Mouse (Mus musculus) liver, adult (tissue): ENCODE measurements at regions not wholly inside any gene's neighbourhood (a gene's known extent, or its start where the extent isn't known, plus 50 kb on each side); places are given as distances from the start of the nearest gene placed in this dataset.

Experiments used
- GATA4 ChIP-seq: IDR thresholded peaks from 2 replicates; pipeline ENCODE4 v1.6.1; 2014; ENCODE audit warnings: mild to moderate bottlenecking, low read length; ENCODE audit not compliant: insufficient replicate concordance

DNA sequence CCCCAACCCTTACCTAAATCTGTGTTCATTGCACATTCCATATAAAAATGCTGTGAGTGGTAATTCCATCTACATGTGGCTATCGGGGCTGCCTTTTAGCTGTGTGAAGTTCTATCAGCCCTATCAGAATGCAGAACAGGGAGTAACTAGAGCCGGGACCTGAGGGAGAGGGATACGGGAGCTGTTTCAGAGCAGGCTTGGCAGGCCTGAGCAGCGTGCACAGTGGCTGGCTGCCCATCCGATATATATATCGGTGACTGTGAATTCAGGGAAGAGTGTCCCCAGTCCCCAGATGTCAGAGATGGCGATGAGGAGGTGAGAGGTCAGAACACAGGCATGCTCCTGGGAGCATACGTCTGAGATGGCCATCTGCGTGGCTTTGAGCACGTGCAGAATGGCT is 79.0 kb downstream of the Arl4c start:
- TF ChIP-seq GATA4, result no peak

DNA sequence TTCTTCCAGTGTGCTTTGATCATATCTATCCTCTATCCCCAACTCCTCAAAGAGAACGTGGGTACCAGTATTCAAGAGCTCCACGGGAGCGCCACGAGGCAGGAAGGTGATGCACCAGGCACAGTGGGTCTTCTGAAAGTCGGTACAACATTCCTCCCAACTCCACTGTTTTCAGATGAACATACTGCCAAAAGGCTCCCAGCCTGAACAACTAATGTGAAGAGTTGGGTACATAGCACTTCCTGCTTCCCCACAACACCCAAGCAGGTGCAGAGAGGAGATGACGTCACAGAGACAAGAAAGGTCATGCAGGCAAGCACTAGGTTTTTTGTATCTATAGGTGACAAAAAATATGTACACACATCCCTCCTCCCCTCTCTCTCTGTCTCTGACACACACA is 79.7 kb downstream of the Arl4c start:
- no peak for TF ChIP-seq GATA4

DNA sequence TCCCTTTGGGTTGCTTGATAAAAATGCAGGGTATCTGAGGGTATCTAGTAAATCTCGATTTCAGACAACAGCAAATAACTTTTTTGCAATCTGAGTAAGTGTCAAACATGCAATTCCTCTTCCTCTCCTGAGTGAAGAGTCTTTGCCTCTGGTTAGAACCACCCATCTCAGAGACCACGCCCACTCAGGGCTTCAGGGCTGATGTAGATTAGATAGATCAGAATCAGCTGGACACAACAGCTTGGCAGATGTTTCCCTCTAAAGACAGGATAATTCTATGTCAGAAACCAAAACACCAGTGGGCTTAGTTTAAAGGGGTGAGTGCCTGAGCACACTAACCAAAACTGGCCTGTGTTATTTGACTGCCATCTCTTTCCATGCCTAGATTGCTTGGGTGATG is 80.8 kb downstream of the Arl4c start:
- TF ChIP-seq GATA4, result no peak

DNA sequence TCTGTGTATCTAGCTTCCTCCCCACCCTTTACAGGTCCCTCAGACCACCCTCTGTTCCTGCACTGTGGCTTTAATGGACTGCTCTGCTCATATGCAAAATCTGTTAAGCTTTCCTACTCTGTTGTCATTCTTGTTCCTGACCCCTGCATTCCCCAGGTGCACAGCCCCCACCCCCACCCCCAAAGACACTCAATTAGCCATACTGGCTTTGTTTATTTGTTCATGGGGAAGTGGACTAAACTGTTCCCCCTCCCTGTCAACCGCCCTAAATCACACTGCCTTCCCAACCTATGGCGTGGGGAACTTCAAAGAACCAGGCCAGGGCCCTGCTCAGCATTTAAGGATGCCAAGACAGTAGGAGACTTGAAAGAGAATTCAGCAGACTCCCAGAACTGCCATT is 89.0 kb downstream of the Arl4c start:
- no peak for TF ChIP-seq GATA4

DNA sequence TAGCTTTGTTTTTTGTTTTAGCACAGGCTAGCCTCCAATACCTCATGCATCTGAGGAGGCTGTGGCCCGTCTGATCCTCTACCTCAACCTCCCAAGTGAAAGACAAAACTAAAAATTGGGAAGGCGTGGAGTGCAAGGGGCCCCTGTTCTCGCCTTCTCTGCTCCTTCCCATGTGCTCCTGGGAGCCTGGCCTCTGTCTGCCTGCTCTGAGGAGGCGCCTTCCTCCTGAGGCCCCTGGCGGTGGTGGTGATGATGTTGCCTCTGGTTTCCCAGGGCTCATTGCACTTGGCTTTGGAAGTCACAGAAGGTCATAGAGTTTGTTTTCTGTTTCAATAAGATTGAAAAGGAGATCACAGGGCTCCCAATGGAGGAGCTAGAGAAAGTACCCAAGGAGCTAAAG is 90.8 kb downstream of the Arl4c start:
- no peak for TF ChIP-seq GATA4

DNA sequence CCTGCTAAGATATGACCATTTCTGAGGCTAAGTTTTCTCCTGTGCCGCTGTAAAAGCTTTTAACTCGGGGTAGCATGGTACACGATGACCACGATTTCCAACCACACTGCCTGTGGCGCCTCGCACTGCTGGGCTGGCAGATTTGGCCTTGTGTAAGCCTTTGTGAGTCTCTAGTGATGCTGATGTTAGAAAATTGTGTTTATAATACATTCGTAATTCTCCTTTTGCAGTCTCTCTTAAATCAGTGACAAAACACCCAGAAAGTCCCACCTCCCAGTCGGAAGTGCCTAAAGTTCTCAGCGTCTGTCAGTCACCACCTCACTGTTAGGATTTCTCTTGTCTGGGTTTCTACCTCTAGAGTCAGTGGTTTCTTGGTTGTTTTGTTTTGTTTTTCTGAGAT is 91.2 kb downstream of the Arl4c start:
- no peak for TF ChIP-seq GATA4

DNA sequence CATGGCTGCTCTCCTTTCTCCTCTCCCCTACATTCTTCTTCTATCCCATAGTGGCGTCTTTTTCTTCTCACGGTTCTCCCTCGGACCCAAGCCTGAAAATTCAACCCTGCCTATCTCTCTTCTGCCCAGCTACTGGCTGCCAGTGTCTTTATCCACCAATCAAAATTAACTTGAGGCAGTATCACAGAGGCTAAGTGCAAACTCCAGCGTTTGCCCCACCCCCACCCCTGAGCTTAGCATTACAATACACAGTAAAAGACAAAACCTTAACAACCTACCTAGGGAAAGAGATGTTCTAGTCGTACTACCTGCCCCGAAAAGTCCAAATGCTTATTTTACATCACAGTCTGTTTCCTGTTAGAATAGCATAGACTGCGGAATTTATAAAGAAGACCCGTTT is 93.2 kb downstream of the Arl4c start:
- TF ChIP-seq GATA4, result no peak

DNA sequence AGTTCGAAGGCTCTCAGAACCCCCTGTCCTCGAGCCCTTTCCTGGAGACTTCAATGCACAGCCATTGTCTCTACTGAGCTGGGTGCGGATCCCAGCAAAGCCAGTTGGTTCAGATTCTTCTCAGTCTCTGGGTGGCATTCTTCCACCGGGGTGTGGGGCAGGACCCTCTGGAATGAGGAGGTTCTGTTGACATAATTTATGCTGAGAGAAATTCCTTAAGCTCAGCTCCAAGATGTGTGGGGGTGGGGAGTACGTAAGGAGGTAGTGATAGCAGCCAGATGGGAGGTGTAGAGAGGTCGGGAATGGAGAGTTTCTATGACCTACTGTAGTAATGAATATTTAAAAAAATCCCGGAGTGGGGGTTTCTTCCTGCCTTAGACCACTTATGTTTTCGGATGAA is 93.8 kb downstream of the Arl4c start:
- no peak for TF ChIP-seq GATA4

DNA sequence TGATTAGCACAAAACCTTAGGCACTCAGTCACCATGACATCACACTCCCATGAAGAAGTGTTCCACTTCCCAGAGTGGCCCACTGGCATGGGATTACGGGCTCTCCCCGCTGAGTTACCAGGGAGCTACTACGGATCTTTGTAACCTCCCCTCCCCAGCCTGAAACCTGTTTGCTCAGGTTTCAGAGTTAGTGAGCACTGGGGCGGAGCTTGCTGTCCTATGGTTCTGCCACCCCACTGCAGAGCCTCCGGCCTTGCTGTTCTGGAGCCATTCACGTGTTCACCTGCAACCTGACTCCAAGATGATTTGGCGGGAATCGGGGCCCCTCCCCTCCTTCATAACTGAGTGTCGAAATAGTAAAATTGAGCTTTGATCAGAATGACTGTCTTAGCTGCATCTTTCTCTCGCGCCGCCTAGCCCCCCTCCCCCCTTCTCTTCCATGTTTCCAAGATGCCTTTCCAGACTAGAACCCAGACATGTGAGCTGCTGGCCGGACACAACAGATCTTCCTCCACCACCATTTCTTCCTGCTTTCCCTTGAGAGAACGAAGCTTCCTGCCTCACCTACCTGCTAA is 95.8 kb upstream of the Glrp1 start:
- no peak for TF ChIP-seq GATA4

DNA sequence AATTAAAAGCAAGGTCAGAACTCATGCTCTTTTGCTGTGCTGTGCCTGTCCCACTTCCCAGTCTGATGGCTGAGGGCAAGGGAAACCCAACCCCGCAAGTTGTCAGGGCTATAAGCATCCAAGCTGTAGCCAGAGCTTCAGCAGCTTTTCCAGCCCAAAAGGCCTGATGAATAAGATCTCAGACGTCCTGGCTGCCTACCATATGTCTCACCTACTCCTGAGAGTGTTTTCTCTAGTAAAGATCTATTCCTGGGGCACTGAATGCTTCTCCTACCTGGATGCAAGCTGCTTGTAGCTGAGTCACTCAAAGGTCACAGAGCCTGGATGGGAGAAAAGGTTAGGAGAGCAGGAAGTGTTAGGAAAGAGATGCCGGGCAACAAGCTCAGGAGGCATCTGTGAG is 92.4 kb upstream of the Glrp1 start:
- TF ChIP-seq GATA4, result no peak

DNA sequence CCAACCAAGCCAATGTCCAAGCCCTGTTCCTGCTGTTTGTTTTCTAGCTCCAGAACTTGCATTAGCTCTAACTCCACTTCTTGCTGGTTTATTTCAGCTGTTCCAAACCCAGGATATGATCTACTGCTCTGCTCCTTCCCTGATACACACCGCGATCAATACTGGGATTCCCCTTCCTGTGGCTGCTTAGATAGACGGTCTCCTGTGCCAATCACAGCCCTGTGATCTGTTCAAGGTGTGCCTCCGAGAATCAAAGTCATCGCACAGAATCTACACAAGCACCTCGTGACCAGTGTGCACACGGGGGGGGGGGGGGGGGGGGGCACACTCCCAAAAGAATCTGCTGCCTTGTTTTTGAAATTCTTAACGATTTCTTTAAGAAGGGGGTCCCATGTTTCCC is 91.9 kb upstream of the Glrp1 start:
- TF ChIP-seq GATA4, result no peak

DNA sequence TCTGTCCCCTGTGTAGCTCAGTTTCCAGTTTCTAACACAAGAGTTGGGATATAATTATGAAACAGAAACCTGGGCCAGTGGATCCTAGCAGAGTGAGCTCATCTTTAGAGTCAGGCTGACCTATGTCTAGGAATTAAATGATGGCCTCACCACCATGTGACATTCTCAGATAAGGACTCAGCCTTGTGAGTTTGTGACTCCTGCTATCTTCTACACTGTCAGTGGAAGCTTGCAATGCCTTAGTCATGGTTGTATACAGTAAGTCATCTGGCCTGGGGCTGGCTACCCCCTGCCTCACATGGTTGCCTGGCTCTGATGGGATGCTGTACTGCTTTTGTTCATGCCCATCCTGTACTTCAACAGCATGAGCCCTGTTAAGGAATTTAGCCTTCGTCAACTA is 90.3 kb upstream of the Glrp1 start:
- TF ChIP-seq GATA4, result no peak

DNA sequence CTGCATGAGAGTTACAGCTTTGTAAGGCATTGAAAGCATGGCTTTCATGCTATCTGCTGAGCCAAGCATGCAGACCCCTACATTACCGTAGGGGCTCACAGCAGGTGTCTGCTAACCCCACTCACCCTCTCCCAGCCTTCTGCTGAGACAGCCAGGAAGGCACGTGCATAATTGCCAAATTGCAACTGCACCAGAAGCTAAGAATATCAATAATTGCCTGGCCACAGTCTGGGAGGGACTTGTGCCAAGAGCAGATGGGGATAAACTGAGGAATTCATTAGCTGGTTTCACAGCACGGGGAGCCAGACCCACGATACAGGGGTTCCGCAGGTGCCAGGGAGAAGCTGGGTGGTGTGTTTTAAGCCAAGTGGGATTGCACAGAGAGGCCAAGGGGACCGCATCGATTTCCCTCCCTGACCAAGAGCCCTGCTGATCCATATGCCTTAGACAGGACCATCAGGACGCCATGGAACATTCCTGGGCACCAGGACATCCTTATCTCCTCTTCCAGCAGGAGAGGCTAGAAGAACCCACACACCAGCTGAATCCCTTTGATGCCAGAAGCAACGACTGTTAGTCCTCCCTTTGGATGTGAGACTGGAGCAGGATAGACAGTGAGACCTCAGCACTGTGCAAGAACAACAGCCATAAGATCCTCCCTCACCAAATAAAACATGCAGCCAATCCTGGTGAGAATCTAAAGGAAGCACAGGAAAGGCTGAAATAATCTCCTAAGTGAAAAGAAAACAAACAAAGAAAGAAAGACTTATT is 84.8 kb upstream of the Glrp1 start:
- no peak for TF ChIP-seq GATA4

DNA sequence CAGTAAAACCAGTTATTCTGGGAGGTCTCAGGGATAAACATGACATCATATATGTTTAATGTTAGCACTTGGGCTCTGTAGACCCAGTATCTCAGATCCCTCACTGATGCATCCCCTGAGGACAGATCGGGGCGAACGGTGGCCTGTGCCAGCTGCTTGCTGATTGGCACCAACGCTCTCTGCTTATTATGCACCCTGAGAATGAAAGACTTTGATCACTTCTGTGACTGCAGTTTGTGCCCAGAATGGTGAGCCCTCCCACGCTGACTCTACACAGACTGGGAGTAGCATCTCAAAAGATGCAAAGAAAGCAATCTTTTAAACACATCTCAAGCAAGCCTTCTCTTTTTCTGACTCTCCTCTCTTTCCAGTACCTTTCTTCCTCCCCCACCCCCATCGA is 82.2 kb upstream of the Glrp1 start:
- no peak for TF ChIP-seq GATA4

DNA sequence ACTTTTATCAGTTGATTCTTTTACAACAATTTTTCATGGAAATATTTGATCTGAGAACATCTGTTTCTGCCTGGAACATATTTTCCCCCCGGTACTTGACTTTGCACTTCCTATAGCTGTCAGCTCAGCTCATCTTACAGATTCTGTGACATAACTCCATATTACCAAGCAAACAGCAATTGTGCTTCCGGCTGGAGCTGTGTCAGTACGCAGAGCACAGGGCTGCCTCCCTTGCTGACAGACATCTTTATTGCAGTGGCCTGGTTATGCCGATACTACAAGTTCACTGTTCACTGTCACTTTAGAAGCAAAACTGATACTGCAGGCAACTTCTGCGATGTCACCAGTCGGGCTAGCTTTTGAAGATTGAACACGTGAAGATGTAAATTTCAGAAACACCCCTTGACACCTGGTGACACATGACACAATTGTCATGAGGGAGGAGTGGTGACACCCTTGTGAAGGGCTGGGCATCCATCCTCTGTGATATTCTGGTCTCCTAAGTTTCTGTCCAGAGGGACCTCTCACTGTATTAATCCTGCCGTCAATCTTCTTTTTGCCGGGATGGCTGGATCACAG is 81.0 kb upstream of the Glrp1 start:
- TF ChIP-seq GATA4, result no peak

DNA sequence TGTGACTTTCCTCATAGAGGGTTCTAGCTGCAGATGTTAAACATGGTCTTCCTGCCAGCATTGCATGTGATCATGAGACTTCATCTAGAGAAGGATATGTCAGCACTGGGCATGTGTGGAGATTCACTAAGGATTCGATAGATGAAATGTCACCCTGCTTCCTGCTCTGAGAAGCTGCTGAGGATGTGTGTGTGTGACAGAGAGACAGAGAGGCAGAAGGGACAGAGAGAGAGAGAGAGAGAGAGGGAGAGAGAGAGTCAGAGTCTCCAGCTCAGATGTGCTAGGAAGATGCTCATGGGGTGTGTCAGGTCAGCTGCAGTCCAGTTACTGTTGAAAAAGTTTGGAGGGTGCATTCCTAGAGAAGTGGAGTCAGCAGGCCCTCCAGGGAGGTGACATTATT is 78.9 kb upstream of the Glrp1 start:
- no peak for TF ChIP-seq GATA4
